Mouse (Mus musculus): ENCODE results near the gene Disc1.

The Disc1 gene

DNA sequence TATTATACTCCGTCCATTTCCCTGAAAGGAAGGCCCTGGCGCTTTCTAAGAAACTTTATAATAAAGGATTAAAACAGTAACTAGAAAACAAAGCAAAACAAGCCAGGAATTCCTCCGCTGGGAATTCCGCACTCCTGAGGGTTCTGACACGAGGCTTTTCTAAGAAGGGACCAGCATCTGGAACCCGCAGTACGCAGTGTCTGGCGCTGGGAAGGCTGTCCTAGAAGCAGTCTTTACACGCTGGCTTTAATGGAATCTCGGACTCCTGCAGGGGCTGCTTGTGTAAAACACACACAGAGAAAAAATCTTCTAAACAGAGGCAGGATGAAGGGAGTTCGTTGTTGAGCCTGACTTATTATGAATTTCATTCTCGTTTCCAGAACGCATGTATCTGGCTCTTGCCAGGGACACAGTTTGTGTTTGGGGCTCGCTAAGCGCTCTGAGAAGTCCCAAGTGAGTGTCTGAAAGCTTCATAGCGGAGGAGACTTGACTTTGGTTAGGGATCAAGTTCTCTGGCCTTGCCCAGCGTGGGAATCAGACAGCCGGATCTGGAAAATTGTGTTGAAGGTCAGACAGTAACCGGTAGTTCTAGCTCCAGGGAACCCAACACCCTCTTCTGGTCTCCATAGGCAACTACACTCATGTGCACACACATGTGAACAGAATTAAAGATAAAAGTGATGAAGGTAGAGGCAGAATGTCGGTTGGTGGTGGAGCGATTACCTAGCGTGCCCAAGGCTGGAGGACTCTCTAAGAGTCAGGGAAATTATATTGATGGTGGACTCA lies 238.1 kb downstream of the Disc1 start:
- ATAC-seq (ENCODE audit: insufficient number of reproducible peaks, low FRiP score, low TSS enrichment) = no peak

DNA sequence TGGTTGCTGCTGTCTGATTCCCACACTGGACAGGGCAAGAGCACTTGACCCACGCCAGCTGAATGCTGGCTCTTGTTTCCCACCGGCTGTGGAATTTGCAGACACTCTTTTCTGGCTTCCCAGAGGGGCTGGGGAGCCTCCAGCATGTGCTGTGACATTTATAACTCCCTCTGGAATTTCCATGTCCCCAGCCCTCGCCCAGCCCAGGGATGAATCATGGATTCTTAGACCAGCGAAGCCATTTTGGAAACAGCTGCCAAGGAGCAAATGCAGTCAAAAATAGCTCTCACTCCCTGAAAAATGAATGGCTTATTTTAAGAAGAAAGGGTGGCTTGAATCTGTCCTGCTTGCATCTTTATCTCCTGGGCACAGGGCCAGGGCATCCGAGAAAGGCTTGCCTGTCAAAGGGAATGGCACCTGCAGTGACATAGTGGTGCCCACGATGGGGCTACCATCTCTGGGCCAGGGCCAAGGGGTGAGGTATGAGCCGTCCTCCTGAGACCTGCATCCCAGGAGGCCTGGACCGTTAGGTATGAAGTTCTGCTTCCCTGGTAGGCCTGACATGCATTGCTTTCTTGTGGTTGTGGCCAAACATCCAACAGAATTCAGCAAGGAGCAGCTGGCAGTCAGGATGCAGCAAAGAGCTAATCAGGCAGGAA lies 239.1 kb downstream of the Disc1 start:
- no peak for ATAC-seq (ENCODE audit: insufficient number of reproducible peaks, low FRiP score, low TSS enrichment)

DNA sequence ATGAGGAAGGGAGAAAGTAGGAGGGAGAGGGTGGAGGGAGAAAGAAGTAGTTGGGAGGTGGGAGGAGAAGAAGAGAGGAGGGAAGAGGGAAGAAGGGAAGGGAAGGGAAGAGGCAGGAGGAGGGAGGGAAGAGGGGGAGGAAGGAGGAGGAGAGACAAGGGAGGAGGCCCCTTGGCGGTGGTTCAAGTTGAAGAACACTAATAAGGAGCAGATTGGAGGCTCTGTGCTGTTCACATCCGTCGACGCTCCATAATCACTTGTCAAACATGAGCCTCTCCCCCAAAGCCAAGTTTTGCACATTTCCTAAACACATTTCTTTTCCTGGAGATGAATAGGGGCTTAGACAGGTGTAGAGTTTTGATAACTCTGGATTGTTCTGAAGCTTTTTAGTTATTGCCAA lies 245.3 kb downstream of the Disc1 start:
- no peak for ATAC-seq (ENCODE audit: insufficient number of reproducible peaks, low FRiP score, low TSS enrichment)

DNA sequence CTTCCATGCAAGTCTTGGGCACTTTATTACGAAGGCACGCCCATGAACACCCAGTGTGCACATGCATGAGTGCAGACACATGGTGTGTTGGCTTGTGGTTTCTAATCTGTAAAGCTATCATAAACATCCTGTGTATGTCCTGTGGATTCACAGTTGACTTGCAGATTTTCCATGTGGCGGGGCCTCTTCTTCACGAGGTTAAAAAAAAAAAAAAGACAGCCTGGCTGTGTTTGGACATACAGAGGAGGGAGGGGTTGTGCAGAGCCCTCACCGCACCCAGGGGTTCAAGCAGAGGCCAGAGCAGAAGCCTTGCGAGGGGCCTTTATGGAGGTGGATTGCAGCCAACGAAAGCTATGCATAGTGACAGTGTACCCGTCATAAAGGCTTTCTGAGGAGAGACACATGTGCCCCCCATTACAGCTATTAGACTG lies 248.0 kb downstream of the Disc1 start:
- no peak for ATAC-seq (ENCODE audit: insufficient number of reproducible peaks, low FRiP score, low TSS enrichment)

DNA sequence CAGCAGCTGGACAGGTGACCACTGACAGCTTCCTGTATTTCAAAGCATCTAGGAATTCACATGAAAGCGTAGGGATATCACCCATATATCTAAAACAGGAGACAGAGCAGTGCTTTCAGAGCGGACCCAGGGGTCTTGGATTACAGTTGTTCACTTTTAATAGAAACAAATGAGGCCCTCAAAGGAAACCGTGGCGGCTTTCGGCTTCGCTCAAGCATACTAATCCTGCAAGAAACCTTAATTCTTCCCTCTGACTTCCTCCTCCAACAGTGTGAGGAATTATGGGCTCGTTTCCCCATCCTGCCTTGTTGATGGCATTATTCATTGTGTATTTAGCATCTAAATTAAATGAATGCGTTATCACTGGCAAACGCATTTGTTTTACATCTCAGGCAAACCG lies 252.7 kb downstream of the Disc1 start:
- no peak for ATAC-seq (ENCODE audit: insufficient number of reproducible peaks, low FRiP score, low TSS enrichment)

DNA sequence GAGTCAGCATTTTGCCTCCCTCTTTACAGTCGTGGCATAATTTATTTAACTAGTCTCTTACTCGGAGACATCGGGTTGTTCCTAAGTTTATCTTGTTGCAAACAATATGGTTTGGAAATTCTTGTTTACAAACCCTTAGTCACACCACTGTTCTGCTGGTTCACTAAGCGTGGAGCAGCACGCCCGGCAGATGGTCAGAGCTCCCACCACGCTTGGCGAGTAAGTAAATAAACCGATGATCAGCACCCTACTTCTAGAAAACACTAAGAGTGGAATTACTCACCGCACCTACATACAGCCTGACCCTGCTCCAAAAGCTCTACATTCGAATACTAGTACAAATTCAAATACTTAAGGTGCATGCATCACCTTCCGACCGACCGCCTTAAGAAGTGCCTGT lies 256.0 kb downstream of the Disc1 start:
- ATAC-seq (ENCODE audit: insufficient number of reproducible peaks, low FRiP score, low TSS enrichment) = no peak
